Mouse (Mus musculus): ENCODE data around the gene Snrpa1. TPM values are rescaled to one million over a fixed set of nuclear protein-coding genes. Genes with fewer than 3 reads are reported as not detected.

The Snrpa1 gene
- polyA plus RNA-seq, 1 experiment from 2014 or later: 124 TPM

- Histone ChIP-seq H3K27me3 (ENCODE audit: control insufficient read depth, insufficient read depth, low read length) (no peaks in the 10 kb centered on the region), H3K9ac (no peak overlapping the region), H3K9me3 (ENCODE audit: control insufficient read depth, low read length) (no peaks in the 10 kb centered on the region), H3K36me3 (replicated peaks; ENCODE audit: control insufficient read depth, insufficient read depth) (no peaks in the 10 kb centered on the region), H3K4me3 (replicated peaks; ENCODE audit: low read length) (no peak overlapping the region), H3K27ac (no peak overlapping the region), H3K4me1 (replicated peaks; ENCODE audit: control insufficient read depth, insufficient read depth, low read length) (peaks cover 29% of the 10 kb centered on the region), H3K4me2 (replicated peaks) (no peak overlapping the region)
- DNase-seq (ENCODE audit: low spot score) (no peak), ATAC-seq (ENCODE audit: low FRiP score) (no peak)
- 72% methylated on average over 7 of the region's 7 CpGs for WGBS
Measured at GRCm38 (mm10) chr7:66118796-66119195, 60.0 kb downstream of the Snrpa1 start.

GRCm38 (mm10) chr7:66120139-66120538 lies 61.3 kb downstream of the Snrpa1 start:
- Histone ChIP-seq H3K4me2 (replicated peaks) (no peak overlapping the region), H3K27ac (peak overlapping the region; percentile 53; the same call in 1 of the 2 replicates), H3K36me3 (replicated peaks; ENCODE audit: control insufficient read depth, insufficient read depth) (no peaks in the 10 kb centered on the region), H3K4me3 (replicated peaks; ENCODE audit: low read length) (no peak overlapping the region), H3K9me3 (ENCODE audit: control insufficient read depth, low read length) (no peaks in the 10 kb centered on the region), H3K27me3 (ENCODE audit: control insufficient read depth, insufficient read depth, low read length) (no peaks in the 10 kb centered on the region), H3K4me1 (replicated peaks; ENCODE audit: control insufficient read depth, insufficient read depth, low read length) (peaks cover 29% of the 10 kb centered on the region), H3K9ac (no peak overlapping the region)
- 79% methylated on average over 1 of the region's 1 CpGs for WGBS
- ATAC-seq (ENCODE audit: low FRiP score) (no peak), DNase-seq (ENCODE audit: low spot score) (no peak)

DNA sequence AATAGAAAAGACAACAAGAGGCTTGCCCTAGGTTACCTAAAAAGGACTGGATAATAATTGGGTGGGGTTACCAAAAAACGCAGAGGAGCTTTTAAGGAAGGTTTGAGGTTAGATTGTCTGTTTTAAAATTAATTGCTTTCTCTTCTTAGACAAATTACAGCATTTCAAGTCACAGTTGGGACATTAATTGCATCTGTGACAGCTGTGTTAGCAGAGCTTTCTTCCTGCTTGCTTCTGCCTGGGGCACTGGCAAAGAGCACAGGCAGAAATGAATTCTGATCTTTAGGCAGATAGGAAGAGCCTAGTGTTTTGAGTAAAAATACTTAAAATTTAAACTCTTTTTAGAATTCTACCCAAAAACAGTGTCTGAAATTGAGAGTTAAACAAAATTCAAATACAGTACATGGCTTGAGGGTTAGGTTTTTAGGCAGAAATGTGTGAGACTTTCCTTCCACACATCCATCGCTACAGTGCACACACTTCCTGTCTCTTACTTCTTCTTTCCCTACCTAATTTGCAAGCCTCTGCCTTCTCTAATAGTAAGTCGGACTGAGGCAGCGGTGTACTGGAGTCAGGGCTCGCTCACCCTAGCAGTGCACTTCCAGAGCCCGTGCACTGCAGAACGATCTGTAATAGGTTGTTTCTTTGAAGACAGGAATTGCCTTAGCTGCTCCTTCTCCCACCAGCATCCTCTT lies 62.0 kb downstream of the Snrpa1 start:
- peaks cover 29% of the 10 kb centered on the region for H3K4me1 ChIP-seq (replicated peaks; ENCODE audit: control insufficient read depth, insufficient read depth, low read length)
- no peak overlapping the region for H3K4me3 ChIP-seq (replicated peaks; ENCODE audit: low read length)
- H3K9ac ChIP-seq: no peak overlapping the region
- WGBS: 62% methylated on average over 7 of the region's 7 CpGs
- H3K36me3 ChIP-seq (replicated peaks; ENCODE audit: control insufficient read depth, insufficient read depth): peaks cover 6% of the 10 kb centered on the region
- H3K27ac ChIP-seq: 0 out of 2 replicates have a peak overlapping the region, but pooled peaks have one; percentile 64
- H3K4me2 ChIP-seq (replicated peaks): no peak overlapping the region; the same call in 1 of the 2 replicates
- no peaks in the 10 kb centered on the region for H3K27me3 ChIP-seq (ENCODE audit: control insufficient read depth, insufficient read depth, low read length)
- DNase-seq (ENCODE audit: low spot score) (no peak), ATAC-seq (ENCODE audit: low FRiP score) (no peak)
- no peaks in the 10 kb centered on the region for H3K9me3 ChIP-seq (ENCODE audit: control insufficient read depth, low read length)

Other genes starting within 250 kb of the Snrpa1 start
- gene Pcsk6, start 197.3 kb upstream of the Snrpa1 start, polyA plus RNA-seq (2014; fragmentation: Nextera tagmentation; extraction: Ambion mirVana): 1.2 and 1.9 TPM in 2 replicates
- gene Gm45213, start 15.4 kb upstream of the Snrpa1 start, polyA plus RNA-seq (2014; fragmentation: Nextera tagmentation; extraction: Ambion mirVana): not detected in 2 replicates
- 80.3 and 88.0 TPM in 2 replicates for gene Selenos, start 20.6 kb downstream of the Snrpa1 start, polyA plus RNA-seq (2014; fragmentation: Nextera tagmentation; extraction: Ambion mirVana)
- 15.7 and 17.2 TPM in 2 replicates for gene Chsy1, start 50.5 kb downstream of the Snrpa1 start, polyA plus RNA-seq (2014; fragmentation: Nextera tagmentation; extraction: Ambion mirVana)

Data from hindbrain, embryonic 14.5 days (tissue).